Mouse (Mus musculus) myocyte (in vitro differentiated cells): ENCODE results near the gene 9130213A22Rik. TPM values are rescaled to one million over a fixed set of nuclear protein-coding genes. Genes with fewer than 3 reads are reported as not detected.

Experiments used
- H3K27me3 ChIP-seq: one replicate; pipeline ENCODE4 v1.6.1; 2011; ENCODE audit not compliant: control insufficient read depth, insufficient read depth, insufficient read length
- H3K36me3 ChIP-seq: one replicate; pipeline ENCODE4 v1.6.1; 2011; ENCODE audit not compliant: control insufficient read depth, insufficient read depth
- H3K4me2 ChIP-seq: one replicate; pipeline ENCODE4 v1.6.1; 2011; ENCODE audit warnings: low read depth, control low read depth
- H3K4me3 ChIP-seq: one replicate; pipeline ENCODE4 v1.5.1; 2011; ENCODE audit warnings: mild to moderate bottlenecking, control low read depth, moderate library complexity
- H3K79me2 ChIP-seq: one replicate; pipeline ENCODE4 v1.6.1; 2011; ENCODE audit not compliant: control insufficient read depth, insufficient read depth
- H3ac ChIP-seq: one replicate; pipeline ENCODE4 v1.6.1; 2011; ENCODE audit not compliant: control insufficient read depth, insufficient read length
- CEBPB ChIP-seq: IDR thresholded peaks from 2 replicates; pipeline ENCODE4 v1.6.1; 2011; ENCODE audit warnings: mild to moderate bottlenecking, moderate library complexity; ENCODE audit not compliant: poor library complexity, insufficient read depth, severe bottlenecking
- E2F4 ChIP-seq: IDR thresholded peaks from one replicate; pipeline ENCODE4 v1.6.1; 2011; ENCODE audit warnings: mild to moderate bottlenecking, control low read depth, moderate library complexity; ENCODE audit not compliant: insufficient read depth
- MAX ChIP-seq: IDR thresholded peaks from one replicate; pipeline ENCODE4 v1.6.1; 2011; ENCODE audit warnings: low read depth, mild to moderate bottlenecking, control low read depth
- MYOD1 ChIP-seq, 3 experiments: IDR thresholded peaks; one replicate each; pipeline ENCODE4 v1.6.1; 2011; ENCODE audit warnings: control low read depth in 2 of 3, low read depth in 2 of 3, mild to moderate bottlenecking in 2 of 3, moderate library complexity in 1 of 3; ENCODE audit not compliant: insufficient read length in 2 of 3, control insufficient read depth in 1 of 3
- MYOG ChIP-seq, 3 experiments: IDR thresholded peaks; one replicate each; pipeline ENCODE4 v1.6.1; 2011; ENCODE audit warnings: control low read depth in 2 of 3, low read depth in 2 of 3, mild to moderate bottlenecking in 2 of 3; ENCODE audit not compliant: insufficient read length in 2 of 3, control insufficient read depth in 1 of 3, insufficient read depth in 1 of 3
- POLR2A ChIP-seq: IDR thresholded peaks from one replicate; pipeline ENCODE4 v1.6.1; 2011; ENCODE audit warnings: low read depth, mild to moderate bottlenecking, control low read depth, moderate library complexity; ENCODE audit not compliant: insufficient read length
- POLR2AphosphoS2 ChIP-seq: IDR thresholded peaks from one replicate; pipeline ENCODE4 v1.6.1; 2011; ENCODE audit warnings: low read depth, control low read depth; ENCODE audit not compliant: insufficient read length
- REST ChIP-seq: IDR thresholded peaks from one replicate; pipeline ENCODE4 v1.6.1; 2011; ENCODE audit warnings: mild to moderate bottlenecking, control low read depth, moderate library complexity; ENCODE audit not compliant: insufficient read depth, insufficient read length
- SRF ChIP-seq: IDR thresholded peaks from one replicate; pipeline ENCODE4 v1.6.1; 2011; ENCODE audit warnings: low read depth; ENCODE audit not compliant: control insufficient read depth, insufficient read length
- TCF12 ChIP-seq: IDR thresholded peaks from one replicate; pipeline ENCODE4 v1.6.1; 2011; ENCODE audit warnings: mild to moderate bottlenecking, control low read depth; ENCODE audit not compliant: poor library complexity, insufficient read depth, severe bottlenecking
- TCF3 ChIP-seq: IDR thresholded peaks from one replicate; pipeline ENCODE4 v1.6.1; 2011; ENCODE audit warnings: low read depth, control low read depth; ENCODE audit not compliant: insufficient read length
- USF1 ChIP-seq: IDR thresholded peaks from one replicate; pipeline ENCODE4 v1.6.1; 2011; ENCODE audit warnings: low read depth, mild to moderate bottlenecking, control low read depth, moderate library complexity
- polyA plus RNA-seq: library from polyadenylated mRNA; unstranded; fragments of >200 nt; fragmentation: generic; extraction: Trizol; gene quantifications from one replicate; pipeline ENCODE4 v1.2.1, GENCODE M21; 2012; ENCODE audit warnings: missing spikeins

Gene 9130213A22Rik
- polyA plus RNA-seq, 1 experiment = 0.78 TPM

- Histone ChIP-seq H3K27me3 (peaks cover 10% of the 10 kb centered on the region), H3K4me2 (no peak overlapping the region), H3K36me3 (no peaks in the 10 kb centered on the region), H3ac (no peak overlapping the region), H3K4me3 (no peak overlapping the region), H3K79me2 (no peaks in the 10 kb centered on the region)
- TF ChIP-seq MYOG (IDR thresholded peaks at IDR 0.05; ENCODE audit: control insufficient read depth in 1 of 3, insufficient read depth in 1 of 3, insufficient read length in 2 of 3, low read depth in 2 of 3) = no peak
- no peak for TF ChIP-seq USF1
- TF ChIP-seq MAX = no peak
- TF ChIP-seq POLR2AphosphoS2 = no peak
- TF ChIP-seq E2F4 = no peak
- TF ChIP-seq POLR2A = no peak
- TF ChIP-seq MYOD1 (IDR thresholded peaks at IDR 0.05; ENCODE audit: control insufficient read depth in 1 of 3, insufficient read length in 2 of 3, low read depth in 2 of 3) = no peak
Measured at GRCm38 (mm10) chr11:69135361-69135760, 13.0 kb upstream of the 9130213A22Rik start.

DNA sequence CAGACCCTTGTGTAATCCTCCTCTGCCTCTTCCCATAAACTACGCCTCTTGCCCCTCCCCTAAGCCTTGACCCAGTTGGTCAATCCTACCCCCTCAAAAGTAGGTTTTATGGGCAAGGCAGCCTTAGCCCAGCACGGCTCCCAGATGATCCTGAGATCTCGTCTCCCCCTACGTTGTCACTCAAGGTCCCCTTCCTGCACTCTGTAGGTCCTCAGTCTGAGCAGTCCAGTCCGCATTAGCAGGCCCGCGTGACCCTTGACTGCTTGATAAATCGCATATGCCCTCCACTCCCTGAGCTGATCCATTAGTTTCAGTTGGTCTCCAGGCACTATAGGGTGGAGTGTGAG lies 12.2 kb upstream of the 9130213A22Rik start:
- Histone ChIP-seq H3K36me3 (no peaks in the 10 kb centered on the region), H3K4me3 (no peak overlapping the region), H3K27me3 (peaks cover 10% of the 10 kb centered on the region), H3ac (no peak overlapping the region), H3K79me2 (no peaks in the 10 kb centered on the region), H3K4me2 (no peak overlapping the region)
- TF ChIP-seq POLR2AphosphoS2 = no peak
- no peak for TF ChIP-seq TCF12
- TF ChIP-seq MAX = no peak

GRCm38 (mm10) chr11:69133923-69134621 lies 11.7 kb upstream of the 9130213A22Rik start:
- Histone ChIP-seq H3ac (no peak overlapping the region), H3K36me3 (no peaks in the 10 kb centered on the region), H3K79me2 (no peaks in the 10 kb centered on the region), H3K27me3 (peaks cover 10% of the 10 kb centered on the region), H3K4me3 (no peak overlapping the region), H3K4me2 (peak overlapping the region; percentile 34)
- no peak for TF ChIP-seq CEBPB
- peak; percentile 14 for TF ChIP-seq USF1

- TF ChIP-seq MYOD1 (IDR thresholded peaks at IDR 0.05; ENCODE audit: control insufficient read depth in 1 of 3, insufficient read length in 2 of 3, low read depth in 2 of 3) (no peak), SRF (no peak), POLR2A (no peak), MYOG (IDR thresholded peaks at IDR 0.05; ENCODE audit: control insufficient read depth in 1 of 3, insufficient read depth in 1 of 3, insufficient read length in 2 of 3, low read depth in 2 of 3) (no peak), TCF12 (no peak), E2F4 (no peak), TCF3 (no peak), MAX (no peak), USF1 (no peak), CEBPB (no peak), POLR2AphosphoS2 (no peak), REST (no peak)
- Histone ChIP-seq H3K36me3 (no peaks in the 10 kb centered on the region), H3K4me2 (no peak overlapping the region), H3K79me2 (no peaks in the 10 kb centered on the region), H3K27me3 (peaks cover 10% of the 10 kb centered on the region), H3ac (no peak overlapping the region), H3K4me3 (no peak overlapping the region)
Measured at GRCm38 (mm10) chr11:69133566-69133922, 11.2 kb upstream of the 9130213A22Rik start.

DNA sequence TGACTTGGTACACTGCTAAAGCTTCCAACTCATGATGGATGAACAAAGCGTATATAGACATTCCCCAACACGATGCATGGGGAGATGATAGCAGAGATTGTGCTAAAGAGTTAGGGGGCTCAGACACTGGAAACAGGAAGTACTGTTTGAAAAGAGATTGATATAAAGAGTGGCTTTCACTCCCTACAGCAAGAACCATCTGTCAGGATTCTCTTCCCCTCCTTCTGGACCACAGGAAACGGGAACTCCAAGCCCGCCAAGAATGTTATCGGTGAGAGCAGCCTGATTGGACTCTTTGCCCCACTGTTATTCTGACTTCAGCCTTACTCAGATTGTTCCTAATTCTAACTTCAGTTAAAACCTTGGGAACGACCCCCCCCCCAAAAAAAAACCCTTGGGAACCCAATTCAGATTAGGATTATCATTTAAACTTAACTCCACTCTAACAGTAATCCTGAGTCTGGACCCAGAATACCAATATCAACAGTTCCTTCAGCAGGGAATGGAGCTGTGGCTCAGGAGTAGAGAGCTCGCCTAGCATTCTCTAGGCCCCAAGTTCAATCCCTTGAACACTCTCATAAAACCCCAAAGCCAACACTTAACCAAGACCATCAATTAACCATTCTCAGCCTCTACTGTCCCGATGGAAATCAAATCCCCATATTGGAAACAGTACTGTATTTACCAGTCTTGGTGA lies 6.2 kb upstream of the 9130213A22Rik start:
- Histone ChIP-seq H3K36me3 (no peaks in the 10 kb centered on the region), H3K4me2 (no peak overlapping the region), H3K27me3 (peaks cover 10% of the 10 kb centered on the region), H3K79me2 (no peaks in the 10 kb centered on the region), H3ac (no peak overlapping the region), H3K4me3 (no peak overlapping the region)
- TF ChIP-seq SRF (no peak), POLR2A (no peak), MYOG (IDR thresholded peaks at IDR 0.05; ENCODE audit: control insufficient read depth in 1 of 3, insufficient read depth in 1 of 3, insufficient read length in 2 of 3, low read depth in 2 of 3) (no peak), MYOD1 (IDR thresholded peaks at IDR 0.05; ENCODE audit: control insufficient read depth in 1 of 3, insufficient read length in 2 of 3, low read depth in 2 of 3) (no peak), TCF3 (no peak), REST (no peak), USF1 (no peak), CEBPB (no peak), E2F4 (no peak), TCF12 (no peak)
